Mouse (Mus musculus) bone marrow macrophage, adult 2 months (primary cell): Measurements from ENCODE around the gene Lmln.

Experiments used
- CTCF ChIP-seq: IDR thresholded peaks from 2 replicates; pipeline ENCODE4 v1.5.1; 2012; ENCODE audit warnings: low read depth, mild to moderate bottlenecking, low read length, moderate library complexity
- POLR2A ChIP-seq: IDR thresholded peaks from 2 replicates; pipeline ENCODE4 v1.6.1; 2012; ENCODE audit warnings: mild to moderate bottlenecking, low read depth, low read length, borderline replicate concordance

DNA sequence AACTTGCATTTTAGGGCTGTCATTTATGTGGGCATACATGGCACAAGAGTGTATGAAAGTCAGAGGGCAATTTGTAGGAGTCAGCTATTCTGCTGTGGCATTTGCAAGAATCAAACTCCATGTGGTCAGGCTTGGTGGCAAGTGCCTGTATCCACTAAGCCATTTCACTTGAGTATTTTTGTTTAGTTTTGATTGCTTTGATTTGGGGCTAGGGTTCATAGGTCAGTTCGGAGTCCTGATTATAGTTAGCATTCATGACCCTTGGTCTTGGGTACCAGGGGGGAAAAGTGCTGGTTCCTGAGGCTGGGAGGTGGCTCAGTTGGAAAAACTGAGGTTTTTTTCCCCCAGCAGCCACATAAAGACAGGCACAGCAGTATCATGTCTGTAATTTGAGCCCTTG lies 2.9 kb upstream of the Lmln start:
- no peak for TF ChIP-seq POLR2A
- TF ChIP-seq CTCF = no peak
